Mouse (Mus musculus): ENCODE data around the gene Smc3.

DNA sequence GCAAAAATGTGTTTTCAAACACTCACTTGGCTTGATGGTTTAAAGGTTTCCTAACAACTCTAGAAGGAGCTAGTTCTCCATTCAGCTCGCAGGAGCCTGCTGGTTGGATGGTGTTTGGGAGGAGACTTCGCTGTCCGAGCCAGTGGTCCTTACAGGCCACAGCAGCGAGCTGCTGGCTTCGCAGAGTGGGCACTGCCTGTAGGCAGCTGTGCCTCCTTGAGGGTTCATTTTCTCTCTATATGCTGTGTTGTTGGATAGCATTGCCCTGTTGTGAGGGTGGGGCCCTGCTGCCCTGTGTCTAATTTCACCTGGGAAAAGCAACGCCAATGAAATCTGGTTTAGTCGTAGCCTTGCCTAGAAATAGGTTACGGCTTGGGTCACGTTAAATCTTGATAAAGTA lies 47.1 kb downstream of the Smc3 start:
- no peak for TF ChIP-seq CTCF (IDR thresholded peaks at IDR 0.05; ENCODE audit: low read depth, low read length)
- no peak for TF ChIP-seq POLR2A (IDR thresholded peaks at IDR 0.05; ENCODE audit: borderline replicate concordance, low read depth, low read length)

Measured in bone marrow macrophage, adult 2 months (primary cell).